Mouse (Mus musculus) kidney, embryonic 14.5 days (tissue): ENCODE data around the gene Ncbp3. TPM values are rescaled to one million over a fixed set of nuclear protein-coding genes. Genes with fewer than 3 reads are reported as not detected.

Experiments
- ATAC-seq: fragments of 200-750 bp; cut with Nextera tagmentation; 2 replicates; pipeline ENCODE4 v1.8.0; 2017; ENCODE audit warnings: moderate number of reproducible peaks, mild to moderate bottlenecking, moderate TSS enrichment, moderate library complexity; ENCODE audit not compliant: low FRiP score, low TSS enrichment
- H3K27ac ChIP-seq: fragments of 300-500 bp; sonication (generic); 2 replicates; pipeline ENCODE4 v1.5.1; 2014; ENCODE audit warnings: low read depth, mild to moderate bottlenecking, low read length, moderate library complexity, mixed read lengths
- H3K27me3 ChIP-seq: fragments of 300-500 bp; sonication (generic); 2 replicates; pipeline ENCODE4 v1.6.1; 2014; ENCODE audit warnings: mild to moderate bottlenecking, low read length; ENCODE audit not compliant: control insufficient read depth, insufficient read depth
- H3K36me3 ChIP-seq: fragments of 300-500 bp; sonication (generic); 2 replicates; pipeline ENCODE4 v1.6.1; 2014; ENCODE audit warnings: low read length, mixed read lengths; ENCODE audit not compliant: control insufficient read depth, insufficient read depth
- H3K4me1 ChIP-seq: fragments of 300-500 bp; sonication (generic); 2 replicates; pipeline ENCODE4 v1.6.1; 2014; ENCODE audit warnings: low read length, mixed read lengths; ENCODE audit not compliant: control insufficient read depth, insufficient read depth
- H3K4me2 ChIP-seq: fragments of 300-500 bp; sonication (generic); replicated peaks from 2 replicates; pipeline ENCODE4 v1.6.1; 2014; ENCODE audit warnings: low read depth, mild to moderate bottlenecking, low read length
- H3K4me3 ChIP-seq: fragments of 300-500 bp; sonication (generic); 2 replicates; pipeline ENCODE4 v1.5.1; 2014; ENCODE audit warnings: mild to moderate bottlenecking, low read length
- H3K9ac ChIP-seq: fragments of 300-500 bp; sonication (generic); 2 replicates; pipeline ENCODE4 v1.6.1; 2014; ENCODE audit warnings: low read depth, mild to moderate bottlenecking, low read length, moderate library complexity
- H3K9me3 ChIP-seq: fragments of 300-500 bp; sonication (generic); 2 replicates; pipeline ENCODE4 v1.6.1; 2016; ENCODE audit warnings: low read length; ENCODE audit not compliant: control insufficient read depth
- WGBS: fragments of 180-500 bp; shearing (Covaris S2); extraction: QIAGEN DNeasy Blood & Tissue Kit; methylation state at CpG from one replicate; pipeline ENCODE4 v1.1.7; 2014; 5-methylcytosine and 5-hydroxymethylcytosine counted together
- polyA plus RNA-seq: library from polyadenylated mRNA; unstranded; fragments of >200 nt; fragmentation: Nextera tagmentation; extraction: Ambion mirVana; gene quantifications from 2 replicates; pipeline ENCODE4 v1.2.1, GENCODE M21; 2014

The Ncbp3 gene
- polyA plus RNA-seq, 1 experiment from 2014 or later, result 12.9 TPM

DNA sequence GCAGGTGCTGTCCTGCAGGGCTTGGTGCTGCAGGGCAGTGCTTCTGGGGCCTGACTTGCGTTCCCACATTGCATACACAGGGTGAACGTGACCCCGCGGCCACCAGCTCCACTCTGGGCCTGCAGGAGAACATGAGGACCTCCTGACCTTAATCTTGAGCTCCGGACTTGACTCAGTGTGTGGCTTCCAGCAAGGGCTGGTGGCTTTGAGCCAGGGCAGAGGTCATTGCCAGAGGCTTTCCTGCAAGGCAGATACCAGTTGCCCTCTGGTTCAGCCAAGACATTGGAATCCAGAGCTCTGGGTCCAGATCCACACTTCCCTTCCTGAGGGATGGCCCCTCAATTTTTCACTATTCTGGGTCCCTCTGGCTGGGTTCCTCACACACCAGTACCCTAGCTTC lies 33.6 kb upstream of the Ncbp3 start:
- Histone ChIP-seq H3K9me3 (no peaks in the 10 kb centered on the region), H3K27ac (no peak overlapping the region), H3K4me2 (no peak overlapping the region), H3K9ac (no peak overlapping the region), H3K36me3 (no peaks in the 10 kb centered on the region), H3K27me3 (peaks cover 12% of the 10 kb centered on the region), H3K4me1 (no peaks in the 10 kb centered on the region), H3K4me3 (no peak overlapping the region)
- no peak for ATAC-seq
- 71% methylated on average over 5 of the region's 5 CpGs for WGBS

DNA sequence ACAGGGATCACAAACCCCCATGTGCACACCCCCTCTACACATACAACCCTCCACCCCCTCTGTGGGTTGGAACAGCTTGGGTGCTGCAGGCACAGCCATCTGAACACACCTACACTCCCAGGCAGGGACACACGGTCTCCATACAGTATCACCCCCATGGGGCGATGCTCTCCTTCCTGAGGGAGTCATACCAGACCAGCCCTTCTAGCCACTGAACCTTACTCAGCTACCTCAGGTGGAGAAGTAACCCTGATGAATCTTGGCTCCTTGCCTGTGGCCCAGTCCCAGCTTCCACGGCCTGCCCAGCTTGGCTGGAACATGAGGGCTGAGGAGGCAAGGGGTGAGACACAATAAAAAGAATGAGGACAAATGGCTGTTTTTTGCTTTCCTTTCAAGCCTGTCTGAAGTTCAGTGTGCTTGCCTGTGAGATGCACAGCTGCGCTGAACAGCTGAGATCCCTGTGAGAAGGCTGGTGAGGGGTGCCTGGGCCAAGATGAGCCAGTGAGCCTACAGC lies 32.7 kb upstream of the Ncbp3 start:
- 74% methylated on average over 4 of the region's 4 CpGs for WGBS
- Histone ChIP-seq H3K9me3 (no peaks in the 10 kb centered on the region), H3K4me3 (no peak overlapping the region), H3K9ac (no peak overlapping the region), H3K27me3 (peaks cover 16% of the 10 kb centered on the region), H3K4me1 (0 out of 2 replicates have a peak, but pooled peaks cover 5% of the 10 kb centered on the region), H3K36me3 (no peaks in the 10 kb centered on the region), H3K4me2 (no peak overlapping the region), H3K27ac (no peak overlapping the region)
- ATAC-seq, result no peak

DNA sequence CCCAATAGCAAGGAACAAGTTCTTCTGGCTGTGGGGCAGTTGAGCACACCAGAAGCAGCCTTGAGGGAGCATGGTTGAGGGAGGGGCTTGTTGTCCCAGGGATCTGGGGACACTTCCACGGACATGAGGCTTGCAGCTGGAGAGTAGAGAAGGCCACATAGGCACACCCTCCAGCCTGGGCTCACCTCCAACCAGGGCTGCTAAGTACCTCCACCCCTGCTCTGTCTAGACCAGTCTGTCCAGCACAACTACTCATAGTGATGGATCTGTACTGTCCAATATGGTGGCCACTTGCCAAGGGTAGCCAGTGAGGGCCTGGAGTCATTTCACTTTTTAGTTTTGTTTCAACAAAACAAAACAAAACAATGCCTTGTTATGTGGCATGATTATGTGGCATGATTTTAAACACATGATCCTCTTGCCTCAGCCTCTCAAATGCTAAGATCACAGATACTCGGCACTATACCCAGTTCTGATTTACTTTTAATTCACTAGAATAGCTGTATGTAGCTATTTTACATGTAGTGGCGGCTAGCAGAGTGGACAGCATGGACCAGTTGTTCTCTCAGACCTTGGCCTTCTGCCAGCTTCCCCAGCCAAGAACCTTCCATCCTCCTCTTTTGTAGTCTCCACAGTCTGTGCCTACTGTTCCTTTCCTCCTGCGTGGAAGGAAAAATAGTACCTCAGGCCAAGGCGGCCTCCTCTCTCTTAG lies 32.0 kb upstream of the Ncbp3 start:
- Histone ChIP-seq H3K4me3 (no peak overlapping the region), H3K4me1 (0 out of 2 replicates have a peak, but pooled peaks cover 5% of the 10 kb centered on the region), H3K27ac (no peak overlapping the region), H3K9ac (no peak overlapping the region), H3K36me3 (no peaks in the 10 kb centered on the region), H3K27me3 (peaks cover 18% of the 10 kb centered on the region), H3K4me2 (no peak overlapping the region), H3K9me3 (no peaks in the 10 kb centered on the region)
- 71% methylated on average over 5 of the region's 5 CpGs for WGBS
- ATAC-seq, result no peak

DNA sequence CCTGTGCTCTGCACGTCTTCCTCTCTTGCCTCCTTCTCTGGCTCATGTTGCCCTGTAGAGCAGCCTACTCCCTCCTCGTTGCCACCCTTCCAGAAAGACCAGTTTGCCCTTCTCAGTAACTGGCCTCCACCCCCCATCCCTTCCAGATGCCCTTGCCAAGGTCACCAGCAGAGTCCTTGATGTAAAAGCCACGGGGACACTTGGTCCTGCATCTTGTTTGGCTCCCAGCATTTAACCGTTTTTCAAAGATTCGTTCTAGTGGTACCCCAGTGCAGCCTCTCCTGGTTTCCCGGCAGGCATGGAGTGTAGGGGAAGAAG lies 31.5 kb upstream of the Ncbp3 start:
- Histone ChIP-seq H3K4me1 (0 out of 2 replicates have a peak, but pooled peaks cover 5% of the 10 kb centered on the region), H3K27me3 (peaks cover 21% of the 10 kb centered on the region), H3K9ac (no peak overlapping the region), H3K9me3 (no peaks in the 10 kb centered on the region), H3K36me3 (no peaks in the 10 kb centered on the region), H3K4me2 (no peak overlapping the region), H3K4me3 (no peak overlapping the region), H3K27ac (no peak overlapping the region)
- 75% methylated on average over 6 of the region's 6 CpGs for WGBS
- no peak for ATAC-seq

DNA sequence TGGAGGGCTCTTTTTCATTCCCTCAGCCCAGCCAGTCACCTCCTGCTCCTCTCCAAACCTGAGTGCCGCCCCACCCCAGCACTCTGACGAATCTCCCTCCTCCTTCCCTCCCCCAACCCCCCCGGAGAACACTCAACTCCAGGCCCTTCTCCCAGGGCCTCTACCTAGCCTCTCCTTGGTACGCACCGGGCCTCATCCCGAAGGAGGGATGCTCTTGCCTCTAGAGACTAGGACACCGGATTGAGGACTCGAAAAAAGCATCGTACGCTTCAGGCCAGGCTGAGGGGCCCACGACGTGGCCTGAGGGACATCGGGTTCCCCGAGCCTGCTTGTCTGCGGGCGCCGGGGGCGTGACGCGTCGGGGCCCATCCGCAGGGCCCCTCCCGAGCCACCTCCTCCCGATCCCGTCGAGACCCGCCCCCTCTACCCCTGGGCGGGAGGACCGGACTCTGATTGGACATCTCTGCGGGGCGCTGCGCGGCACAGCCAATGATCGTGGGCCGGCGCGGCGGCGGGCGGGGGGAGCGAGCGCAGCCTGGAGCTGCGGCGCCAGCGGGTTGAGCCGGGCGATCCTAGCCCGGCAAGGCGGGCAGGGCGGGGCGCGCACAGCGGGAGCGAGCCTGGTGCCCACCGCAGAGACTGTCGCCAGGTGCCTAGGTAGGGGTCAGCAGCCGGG lies 29.0 kb upstream of the Ncbp3 start, which contains the start of gene Camkk1:
TSS of gene Camkk1 (plus strand) at position 538 of the 676 bp plus-strand sequence.
- H3K27ac ChIP-seq, result no peak within 1 kb of the TSS
- H3K9me3 ChIP-seq, result no peaks in the 10 kb centered on the region
- H3K27me3 ChIP-seq, result peaks cover 21% of the 10 kb centered on the region
- 0 out of 2 replicates have a peak, but pooled peaks cover 8% of the 10 kb centered on the region for H3K4me1 ChIP-seq
- H3K4me2 ChIP-seq, result peak within 1 kb of the TSS; percentile 100
- no peaks in the 10 kb centered on the region for H3K36me3 ChIP-seq
- H3K4me3 ChIP-seq, result peak within 1 kb of the TSS; percentile 72
- under 1% methylated on average over 57 of the region's 57 CpGs for WGBS
- ATAC-seq, result peak; percentile 97
- H3K9ac ChIP-seq, result peak within 1 kb of the TSS; percentile 62

DNA sequence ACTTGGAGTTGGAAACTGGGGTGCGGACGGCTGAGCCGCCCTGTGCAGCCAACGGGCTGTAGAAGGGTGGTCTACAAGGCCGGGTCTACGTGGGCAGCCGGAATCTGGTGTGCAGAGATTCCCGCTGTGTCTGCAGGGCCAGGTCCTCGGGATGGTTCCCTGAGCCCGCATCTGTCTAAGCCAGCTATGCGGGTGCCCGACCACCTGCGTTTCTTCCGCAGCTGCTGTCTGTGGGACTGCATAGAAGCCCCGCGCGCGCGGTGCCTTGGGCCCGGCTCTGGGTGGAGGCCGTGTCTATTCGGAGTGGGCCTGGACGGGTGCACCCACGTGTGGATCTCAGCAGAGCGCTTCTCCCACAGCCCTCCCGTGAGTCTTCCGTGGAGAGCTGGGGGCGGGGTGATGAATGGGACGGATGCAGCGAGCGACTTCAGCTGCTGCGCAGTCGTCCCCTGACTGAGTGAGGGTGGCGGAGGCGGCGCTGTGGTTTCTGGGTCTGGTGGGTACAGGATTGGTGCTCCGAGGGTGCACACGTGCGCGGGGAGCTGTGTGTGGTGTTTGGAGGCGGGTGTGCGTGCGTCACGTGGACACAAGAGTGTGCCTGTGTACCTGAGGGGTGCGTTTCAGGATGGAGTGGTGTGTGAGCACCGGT lies 28.3 kb upstream of the Ncbp3 start:
- Histone ChIP-seq H3K4me3 (peak overlapping the region; percentile 72), H3K4me1 (0 out of 2 replicates have a peak, but pooled peaks cover 8% of the 10 kb centered on the region), H3K27ac (no peak overlapping the region), H3K4me2 (peak overlapping the region; percentile 100), H3K27me3 (peaks cover 21% of the 10 kb centered on the region), H3K9ac (peak overlapping the region; percentile 62), H3K9me3 (no peaks in the 10 kb centered on the region), H3K36me3 (no peaks in the 10 kb centered on the region)
- ATAC-seq, result peak; percentile 51
- WGBS, result 1% methylated on average over 46 of the region's 46 CpGs

DNA sequence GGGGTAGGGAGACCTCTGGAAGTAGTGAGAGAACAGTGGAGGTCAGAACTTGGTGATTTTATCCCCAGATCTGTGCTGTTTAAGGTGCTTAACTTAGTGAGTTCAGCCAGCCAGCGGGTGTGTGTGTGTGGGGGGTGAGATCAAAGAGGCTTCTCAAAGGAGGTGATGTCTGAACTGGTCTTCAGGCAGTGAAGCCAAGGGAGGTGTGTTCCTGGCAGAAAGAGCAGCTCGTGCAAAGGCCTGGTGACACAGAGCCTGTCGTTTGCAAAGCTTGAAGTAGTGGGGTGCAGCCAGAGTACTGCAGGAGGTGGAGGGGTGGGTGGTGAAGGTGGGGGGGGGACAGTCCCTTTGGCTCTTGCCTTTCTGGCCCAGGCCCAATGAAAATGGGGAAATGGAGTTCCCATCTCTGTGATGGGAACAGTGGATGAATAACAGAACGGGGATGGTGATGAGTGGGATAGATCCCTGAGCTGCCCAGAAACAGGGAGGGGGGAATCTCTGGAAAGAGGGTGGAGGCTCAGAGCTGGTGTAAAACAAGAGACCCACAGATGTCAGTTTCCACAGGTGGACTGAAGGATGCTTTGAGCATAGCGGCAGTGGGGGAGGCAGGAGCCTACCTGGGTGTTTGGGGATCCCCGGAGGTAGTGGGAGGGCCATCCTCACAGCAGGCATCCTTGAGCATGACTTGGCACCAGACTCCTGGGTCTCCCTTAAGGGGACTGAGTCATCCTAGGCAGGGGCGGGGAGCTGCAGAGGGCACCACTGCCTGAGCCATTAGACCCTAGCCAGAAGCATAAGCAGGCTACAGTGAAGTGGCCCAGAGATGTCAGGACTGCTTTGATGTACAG lies 26.4 kb upstream of the Ncbp3 start:
- WGBS, result 58% methylated on average over 7 of the region's 7 CpGs

DNA sequence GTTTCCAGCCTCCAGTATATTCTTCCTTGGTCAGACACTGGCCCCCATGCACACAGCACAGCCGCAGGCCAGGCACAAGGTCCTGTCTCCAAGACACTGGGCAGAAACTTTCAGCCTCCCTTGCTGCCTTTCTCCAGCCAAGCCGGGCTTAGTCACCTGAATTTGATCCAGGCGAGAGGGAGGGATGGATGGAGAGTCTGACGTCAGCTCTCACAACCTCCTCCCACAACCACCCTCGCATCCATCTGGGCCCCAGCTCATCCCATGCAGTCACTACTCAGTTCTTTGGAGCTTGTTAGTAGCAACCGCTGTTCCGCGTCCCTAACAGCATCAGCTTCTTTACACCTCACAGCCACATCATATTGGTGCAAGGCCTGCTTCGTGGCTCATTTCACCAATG lies 24.5 kb upstream of the Ncbp3 start:
- H3K27ac ChIP-seq, result no peak overlapping the region
- no peaks in the 10 kb centered on the region for H3K36me3 ChIP-seq
- no peak overlapping the region for H3K4me2 ChIP-seq
- H3K27me3 ChIP-seq, result peaks cover 16% of the 10 kb centered on the region
- no peak for ATAC-seq
- no peak overlapping the region for H3K4me3 ChIP-seq
- 48% methylated on average over 9 of the region's 9 CpGs for WGBS
- H3K4me1 ChIP-seq, result 0 out of 2 replicates have a peak, but pooled peaks cover 16% of the 10 kb centered on the region
- H3K9ac ChIP-seq, result no peak overlapping the region
- H3K9me3 ChIP-seq, result no peaks in the 10 kb centered on the region

More for the DNA sequence above, 26.4 kb upstream of the Ncbp3 start:
- Histone ChIP-seq H3K4me2 (no peak overlapping the region), H3K4me1 (0 out of 2 replicates have a peak, but pooled peaks cover 16% of the 10 kb centered on the region), H3K4me3 (no peak overlapping the region), H3K36me3 (no peaks in the 10 kb centered on the region), H3K27ac (no peak overlapping the region), H3K27me3 (peaks cover 21% of the 10 kb centered on the region), H3K9me3 (no peaks in the 10 kb centered on the region), H3K9ac (no peak overlapping the region)
- ATAC-seq, result no peak
